Mouse (Mus musculus) lung, embryonic 14.5 days (tissue): ENCODE measurements around the gene Itpkb. TPM values are rescaled to one million over a fixed set of nuclear protein-coding genes. Genes with fewer than 3 reads are reported as not detected.

ENCODE experiments used
- ATAC-seq: fragments of 200-750 bp; cut with Nextera tagmentation; 2 replicates; pipeline ENCODE4 v1.8.0; 2017; ENCODE audit warnings: mild to moderate bottlenecking, moderate TSS enrichment, moderate library complexity; ENCODE audit not compliant: insufficient read depth
- DNase-seq: peaks from one replicate; pipeline ENCODE4 v3.0.0-alpha.2; 2015
- H3K27ac ChIP-seq: fragments of 300-500 bp; sonication (generic); 2 replicates; pipeline ENCODE4 v1.5.1; 2014; ENCODE audit warnings: low read depth, mild to moderate bottlenecking, moderate library complexity
- H3K27me3 ChIP-seq: fragments of 300-500 bp; sonication (generic); 2 replicates; pipeline ENCODE4 v1.6.1; 2014; ENCODE audit warnings: low read length, control low read depth; ENCODE audit not compliant: insufficient read depth
- H3K36me3 ChIP-seq: fragments of 300-500 bp; sonication (generic); 2 replicates; pipeline ENCODE4 v1.6.1; 2014; ENCODE audit warnings: control low read depth; ENCODE audit not compliant: insufficient read depth
- H3K4me1 ChIP-seq: fragments of 300-500 bp; sonication (generic); 2 replicates; pipeline ENCODE4 v1.6.1; 2014; ENCODE audit warnings: antibody characterized with exemption, control low read depth; ENCODE audit not compliant: insufficient read depth
- H3K4me2 ChIP-seq: fragments of 300-500 bp; sonication (generic); 2 replicates; pipeline ENCODE4 v1.6.1; 2014; ENCODE audit warnings: mild to moderate bottlenecking
- H3K4me3 ChIP-seq: fragments of 300-500 bp; sonication (generic); 2 replicates; pipeline ENCODE4 v1.5.1; 2014; ENCODE audit warnings: low read depth, low read length
- H3K9ac ChIP-seq: fragments of 300-500 bp; sonication (generic); 2 replicates; pipeline ENCODE4 v1.6.1; 2014
- H3K9me3 ChIP-seq: fragments of 300-500 bp; sonication (generic); 2 replicates; pipeline ENCODE4 v1.6.1; 2016; ENCODE audit warnings: low read depth, low read length, control low read depth
- CTCF ChIP-seq: IDR thresholded peaks from 2 replicates; pipeline ENCODE4 v1.5.1; 2016; ENCODE audit warnings: antibody characterized with exemption, low read depth
- WGBS: fragments of 180-500 bp; shearing (Covaris S2); extraction: QIAGEN DNeasy Blood & Tissue Kit; methylation state at CpG from one replicate; pipeline ENCODE4 v1.1.7; 2014; 5-methylcytosine and 5-hydroxymethylcytosine counted together
- polyA plus RNA-seq: library from polyadenylated mRNA; unstranded; fragments of >200 nt; fragmentation: Nextera tagmentation; extraction: Ambion mirVana; gene quantifications from 2 replicates; pipeline ENCODE4 v1.2.1, GENCODE M21; 2014

Itpkb gene
- polyA plus RNA-seq, 1 experiment from 2014 or later = 9.0 TPM

DNA sequence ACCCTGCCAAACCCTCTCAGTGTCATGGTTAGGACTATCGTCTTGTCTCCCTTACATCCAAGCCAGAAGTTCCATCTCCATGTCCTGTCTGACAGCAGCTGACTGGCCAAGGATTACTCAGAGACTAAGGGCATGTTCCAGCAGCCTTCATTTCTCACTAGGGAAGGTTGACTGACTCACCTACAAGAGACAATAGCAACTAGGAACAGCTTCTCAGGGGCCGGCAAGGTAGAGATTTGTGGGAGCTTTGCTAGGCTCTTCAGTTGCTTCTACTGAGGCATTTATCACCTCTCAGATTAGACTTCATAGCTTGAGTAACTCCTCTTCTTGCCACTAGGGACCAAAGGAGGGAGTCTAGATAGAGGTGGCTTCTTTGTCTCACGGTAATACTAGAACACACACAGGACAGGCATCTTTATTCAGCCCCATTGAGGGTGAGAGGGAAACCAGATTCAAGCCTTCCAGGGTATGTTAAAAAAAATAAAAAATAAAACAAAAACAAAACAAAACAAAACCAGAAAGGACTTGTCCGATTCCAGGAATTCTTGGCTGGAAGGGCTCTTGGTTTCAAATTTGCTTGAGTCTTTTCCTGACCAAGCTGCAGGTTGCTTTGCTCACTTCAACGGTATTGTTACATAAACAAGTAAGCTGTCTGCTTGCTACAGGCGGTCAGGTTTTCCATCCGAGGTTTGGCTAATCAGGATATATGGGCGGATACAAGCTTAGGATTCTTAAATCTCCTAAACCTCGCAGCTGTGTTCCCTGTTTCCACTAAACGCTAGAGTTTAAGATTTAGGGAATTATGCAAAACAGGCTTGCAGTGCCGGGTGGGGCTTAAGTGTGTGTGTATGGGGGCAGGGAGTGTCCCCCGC lies 1.3 kb upstream of the Itpkb start:
- Histone ChIP-seq H3K4me3 (peak overlapping the region; percentile 74; the same call in 1 of the 2 replicates), H3K27ac (peak overlapping the region; percentile 96), H3K9me3 (no peaks in the 10 kb centered on the region), H3K4me2 (peak overlapping the region; percentile 99), H3K4me1 (peaks cover 24% of the 10 kb centered on the region), H3K36me3 (peaks cover 13% of the 10 kb centered on the region), H3K27me3 (peaks cover 11% of the 10 kb centered on the region; the same call in 1 of the 2 replicates), H3K9ac (peak overlapping the region; percentile 44)
- ATAC-seq (no peak), DNase-seq (peak; percentile 42)
- TF ChIP-seq CTCF = peak; percentile 48
- WGBS = 18% methylated on average over 12 of the region's 12 CpGs

DNA sequence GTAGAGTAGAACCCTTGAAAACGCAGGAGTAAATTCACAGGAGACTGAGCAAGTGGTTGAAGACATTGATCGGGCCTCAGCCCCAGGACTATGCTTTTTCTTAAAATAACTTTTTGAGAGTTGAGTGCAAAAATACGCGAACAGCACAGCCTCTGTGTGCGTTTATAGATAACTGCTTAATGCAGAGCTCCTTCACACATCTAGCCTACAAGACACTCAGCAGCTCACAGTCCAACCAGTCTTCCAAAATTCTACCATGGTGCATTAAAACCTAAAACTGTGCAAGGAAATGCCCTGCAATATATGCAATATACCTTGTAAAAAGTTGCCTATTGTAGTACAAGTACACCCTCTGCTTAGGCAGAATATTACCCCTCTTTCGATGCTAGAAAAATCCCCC lies 579 bp upstream of the Itpkb start:
- TF ChIP-seq CTCF = no peak
- peak overlapping the region; percentile 44 for H3K9ac ChIP-seq
- WGBS = 9% methylated on average over 6 of the region's 6 CpGs

GRCm38 (mm10) chr1:180330707-180331545 lies 641 bp downstream of the Itpkb start:
- Histone ChIP-seq H3K27ac (peak overlapping the region; percentile 96), H3K4me1 (peaks cover 24% of the 10 kb centered on the region), H3K4me3 (peak overlapping the region; percentile 74), H3K9ac (peak overlapping the region; percentile 89), H3K4me2 (peak overlapping the region; percentile 99), H3K9me3 (no peaks in the 10 kb centered on the region), H3K36me3 (peaks cover 18% of the 10 kb centered on the region), H3K27me3 (peaks cover 11% of the 10 kb centered on the region; the same call in 1 of the 2 replicates)
- ATAC-seq (peak; percentile 53), DNase-seq (peak; percentile 65)
- no peak for TF ChIP-seq CTCF
- under 1% methylated on average over 58 of the region's 58 CpGs for WGBS

More for the DNA sequence above, 579 bp upstream of the Itpkb start:
- H3K4me3 ChIP-seq = peak overlapping the region; percentile 74
- DNase-seq = peak; percentile 35
- ATAC-seq = no peak
- H3K27ac ChIP-seq = peak overlapping the region; percentile 96
- H3K4me2 ChIP-seq = peak overlapping the region; percentile 99
- peaks cover 11% of the 10 kb centered on the region; the same call in 1 of the 2 replicates for H3K27me3 ChIP-seq
- H3K4me1 ChIP-seq = peaks cover 24% of the 10 kb centered on the region
- no peaks in the 10 kb centered on the region for H3K9me3 ChIP-seq
- H3K36me3 ChIP-seq = peaks cover 18% of the 10 kb centered on the region

- H3K36me3 ChIP-seq = peaks cover 18% of the 10 kb centered on the region
- H3K4me3 ChIP-seq = peak overlapping the region; percentile 74
- H3K4me2 ChIP-seq = peak overlapping the region; percentile 99
- H3K27ac ChIP-seq = no peak overlapping the region
- TF ChIP-seq CTCF = no peak
- ATAC-seq = no peak
- no peaks in the 10 kb centered on the region for H3K9me3 ChIP-seq
- peak; percentile 38 for DNase-seq
- H3K27me3 ChIP-seq = peaks cover 11% of the 10 kb centered on the region; the same call in 1 of the 2 replicates
- H3K9ac ChIP-seq = peak overlapping the region; percentile 89
- H3K4me1 ChIP-seq = peaks cover 24% of the 10 kb centered on the region
- 2% methylated on average over 21 of the region's 21 CpGs for WGBS
Measured at GRCm38 (mm10) chr1:180331546-180332075, 1.3 kb downstream of the Itpkb start.

DNA sequence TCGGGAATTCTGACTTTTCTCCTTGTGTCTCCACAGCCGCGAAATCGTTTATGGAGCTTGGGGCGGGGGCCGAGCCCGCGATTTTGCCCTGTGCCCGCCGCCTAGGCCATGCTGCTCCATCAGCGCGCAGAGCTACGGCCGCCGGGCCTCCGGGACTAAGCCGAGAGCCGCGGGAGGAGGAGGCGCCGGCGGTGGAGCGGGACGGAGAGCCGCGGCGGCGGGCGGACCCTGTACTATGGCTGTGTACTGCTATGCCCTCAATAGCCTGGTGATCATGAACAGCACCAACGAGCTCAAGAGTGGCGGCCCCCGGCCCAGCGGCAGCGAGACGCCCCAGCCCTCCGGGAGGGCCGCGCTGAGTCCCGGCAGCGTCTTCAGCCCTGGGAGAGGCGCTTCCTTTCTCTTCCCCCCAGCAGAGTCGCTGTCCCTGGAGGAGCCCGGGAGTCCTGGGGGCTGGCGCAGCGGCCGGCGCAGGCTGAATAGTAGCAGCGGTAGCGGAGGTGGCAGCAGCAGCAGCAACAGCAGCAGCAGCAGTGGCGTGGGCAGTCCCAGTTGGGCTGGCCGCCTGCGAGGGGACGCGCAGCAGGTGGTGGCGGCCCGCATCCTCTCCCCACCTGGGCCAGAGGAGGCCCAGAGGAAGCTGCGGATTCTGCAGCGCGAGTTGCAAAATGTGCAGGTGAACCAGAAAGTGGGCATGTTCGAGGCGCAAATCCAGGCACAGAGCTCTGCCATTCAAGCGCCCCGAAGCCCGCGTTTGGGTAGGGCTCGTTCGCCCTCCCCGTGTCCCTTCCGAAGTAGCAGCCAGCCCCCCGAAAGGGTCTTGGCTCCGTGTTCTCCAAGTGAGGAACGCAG lies 2.0 kb downstream of the Itpkb start:
- peak; percentile 19; the same call in 1 of the 2 replicates for ATAC-seq
- Histone ChIP-seq H3K9ac (peak overlapping the region; percentile 89), H3K4me1 (peaks cover 24% of the 10 kb centered on the region), H3K4me2 (peak overlapping the region; percentile 99), H3K36me3 (peaks cover 18% of the 10 kb centered on the region), H3K27me3 (peaks cover 11% of the 10 kb centered on the region; the same call in 1 of the 2 replicates), H3K27ac (no peak overlapping the region), H3K4me3 (peak overlapping the region; percentile 74), H3K9me3 (no peaks in the 10 kb centered on the region)
- TF ChIP-seq CTCF = no peak
- DNase-seq = peak; percentile 66
- WGBS = 3% methylated on average over 67 of the region's 72 CpGs

GRCm38 (mm10) chr1:180332928-180333440 lies 2.7 kb downstream of the Itpkb start:
- Histone ChIP-seq H3K9ac (peak overlapping the region; percentile 89), H3K27ac (no peak overlapping the region), H3K9me3 (no peaks in the 10 kb centered on the region), H3K4me3 (peak overlapping the region; percentile 74), H3K4me1 (peaks cover 24% of the 10 kb centered on the region), H3K4me2 (peak overlapping the region; percentile 99), H3K36me3 (peaks cover 18% of the 10 kb centered on the region), H3K27me3 (peaks cover 11% of the 10 kb centered on the region; the same call in 1 of the 2 replicates)
- WGBS = 49% methylated on average over 14 of the region's 14 CpGs
- DNase-seq (no peak), ATAC-seq (no peak)
- TF ChIP-seq CTCF = no peak
